Mouse (Mus musculus) liver, embryonic 15.5 days (tissue): ENCODE data around the gene Syne1. TPM values are rescaled to one million over a fixed set of nuclear protein-coding genes. Genes with fewer than 3 reads are reported as not detected.
"Not testable (repeated sequence)": the region's sequence is repeated elsewhere in the genome, so short reads cannot be mapped to it uniquely, and the experiment has no call there.

Experiments used
- ATAC-seq: fragments of 200-750 bp; cut with Nextera tagmentation; 2 replicates; pipeline ENCODE4 v1.8.0; 2017; ENCODE audit warnings: moderate number of reproducible peaks, mild to moderate bottlenecking, moderate library complexity; ENCODE audit not compliant: insufficient read depth
- H3K27ac ChIP-seq: fragments of 300-500 bp; sonication (generic); replicated peaks from 2 replicates; pipeline ENCODE4 v1.5.1; 2015; ENCODE audit warnings: mild to moderate bottlenecking, inconsistent platforms
- H3K27me3 ChIP-seq: fragments of 300-500 bp; sonication (generic); 2 replicates; pipeline ENCODE4 v1.6.1; 2015; ENCODE audit warnings: mild to moderate bottlenecking, inconsistent platforms
- H3K36me3 ChIP-seq: fragments of 300-500 bp; sonication (generic); replicated peaks from 2 replicates; pipeline ENCODE4 v1.6.1; 2015; ENCODE audit warnings: moderate library complexity, mild to moderate bottlenecking, inconsistent platforms
- H3K4me1 ChIP-seq: fragments of 300-500 bp; sonication (generic); replicated peaks from 2 replicates; pipeline ENCODE4 v1.6.1; 2015; ENCODE audit warnings: inconsistent platforms
- H3K4me2 ChIP-seq: fragments of 300-500 bp; sonication (generic); 2 replicates; pipeline ENCODE4 v1.6.1; 2015; ENCODE audit warnings: moderate library complexity, mild to moderate bottlenecking, inconsistent platforms
- H3K4me3 ChIP-seq: fragments of 300-500 bp; sonication (generic); replicated peaks from 2 replicates; pipeline ENCODE4 v1.5.1; 2015; ENCODE audit warnings: mild to moderate bottlenecking, inconsistent platforms
- H3K9ac ChIP-seq: fragments of 300-500 bp; sonication (generic); 2 replicates; pipeline ENCODE4 v1.6.1; 2015; ENCODE audit warnings: moderate library complexity, mild to moderate bottlenecking, inconsistent platforms
- H3K9me3 ChIP-seq: fragments of 300-500 bp; sonication (generic); replicated peaks from 2 replicates; pipeline ENCODE4 v1.6.1; 2016; ENCODE audit warnings: inconsistent platforms
- WGBS: fragments of 180-500 bp; shearing (Covaris S2); methylation state at CpG from one replicate; pipeline ENCODE4 v1.1.7; 2015; ENCODE audit warnings: mixed read lengths; ENCODE audit not compliant: insufficient replicate concordance; 5-methylcytosine and 5-hydroxymethylcytosine counted together
- polyA plus RNA-seq: library from polyadenylated mRNA; unstranded; fragments of >200 nt; fragmentation: Nextera tagmentation; extraction: Ambion mirVana; gene quantifications from 2 replicates; pipeline ENCODE4 v1.2.1, GENCODE M21; 2015

Syne1 gene
- polyA plus RNA-seq, 1 experiment from 2014 or later: 4.4 TPM

- Histone ChIP-seq H3K9me3 (no peaks in the 10 kb centered on the region), H3K4me2 (no peak overlapping the region), H3K9ac (no peak overlapping the region), H3K4me1 (no peaks in the 10 kb centered on the region), H3K36me3 (no peaks in the 10 kb centered on the region), H3K27ac (no peak overlapping the region), H3K27me3 (no peaks in the 10 kb centered on the region), H3K4me3 (no peak overlapping the region)
- WGBS: 61% methylated on average over 1 of the region's 1 CpGs
- ATAC-seq: no peak
Measured at GRCm38 (mm10) chr10:5520695-5521094, 30.6 kb downstream of the Syne1 start.

GRCm38 (mm10) chr10:5515330-5515729 lies 36.0 kb downstream of the Syne1 start:
- H3K9me3 ChIP-seq: no peaks in the 10 kb centered on the region
- ATAC-seq: no peak
- H3K27me3 ChIP-seq: no peaks in the 10 kb centered on the region
- WGBS: 9% methylated on average over 3 of the region's 3 CpGs
- H3K9ac ChIP-seq: no peak overlapping the region
- H3K27ac ChIP-seq: no peak overlapping the region
- H3K4me3 ChIP-seq: no peak overlapping the region
- H3K4me2 ChIP-seq: no peak overlapping the region
- no peaks in the 10 kb centered on the region for H3K4me1 ChIP-seq
- no peaks in the 10 kb centered on the region for H3K36me3 ChIP-seq

GRCm38 (mm10) chr10:5514134-5514533 lies 37.1 kb downstream of the Syne1 start:
- Histone ChIP-seq H3K36me3 (no peaks in the 10 kb centered on the region), H3K4me2 (no peak overlapping the region), H3K9ac (no peak overlapping the region), H3K4me1 (no peaks in the 10 kb centered on the region), H3K4me3 (no peak overlapping the region), H3K27ac (no peak overlapping the region), H3K27me3 (no peaks in the 10 kb centered on the region), H3K9me3 (no peaks in the 10 kb centered on the region)
- no peak for ATAC-seq
- 65% methylated on average over 8 of the region's 8 CpGs for WGBS

GRCm38 (mm10) chr10:5512285-5512684 lies 39.0 kb downstream of the Syne1 start:
- Histone ChIP-seq H3K9me3 (no peaks in the 10 kb centered on the region), H3K4me2 (no peak overlapping the region), H3K27me3 (no peaks in the 10 kb centered on the region), H3K4me3 (no peak overlapping the region), H3K36me3 (no peaks in the 10 kb centered on the region), H3K27ac (no peak overlapping the region), H3K9ac (no peak overlapping the region), H3K4me1 (no peaks in the 10 kb centered on the region)
- no peak for ATAC-seq

GRCm38 (mm10) chr10:5511403-5511802 lies 39.9 kb downstream of the Syne1 start:
- Histone ChIP-seq H3K4me1 (no peaks in the 10 kb centered on the region), H3K4me2 (no peak overlapping the region), H3K27ac (no peak overlapping the region), H3K9me3 (no peaks in the 10 kb centered on the region), H3K4me3 (no peak overlapping the region), H3K36me3 (no peaks in the 10 kb centered on the region), H3K27me3 (no peaks in the 10 kb centered on the region), H3K9ac (no peak overlapping the region)
- 34% methylated on average over 3 of the region's 3 CpGs for WGBS
- ATAC-seq: no peak

GRCm38 (mm10) chr10:5507478-5507877 lies 43.8 kb downstream of the Syne1 start:
- Histone ChIP-seq H3K27ac (no peak overlapping the region), H3K9me3 (no peaks in the 10 kb centered on the region), H3K27me3 (no peaks in the 10 kb centered on the region), H3K4me2 (no peak overlapping the region), H3K9ac (no peak overlapping the region), H3K36me3 (no peaks in the 10 kb centered on the region), H3K4me1 (no peaks in the 10 kb centered on the region), H3K4me3 (no peak overlapping the region)
- no peak for ATAC-seq
- 43% methylated on average over 2 of the region's 2 CpGs for WGBS

- WGBS: 41% methylated on average over 3 of the region's 3 CpGs
- H3K4me3 ChIP-seq: no peak overlapping the region
Measured at GRCm38 (mm10) chr10:5504761-5505160, 46.5 kb downstream of the Syne1 start.

GRCm38 (mm10) chr10:5503909-5504308 lies 47.4 kb downstream of the Syne1 start:
- Histone ChIP-seq H3K27me3 (no peaks in the 10 kb centered on the region), H3K4me1 (no peaks in the 10 kb centered on the region), H3K9ac (no peak overlapping the region), H3K4me2 (no peak overlapping the region), H3K36me3 (no peaks in the 10 kb centered on the region), H3K27ac (no peak overlapping the region), H3K9me3 (no peaks in the 10 kb centered on the region), H3K4me3 (no peak overlapping the region)
- ATAC-seq: no peak
- 49% methylated on average over 3 of the region's 3 CpGs for WGBS

More at GRCm38 (mm10) chr10:5504761-5505160, 46.5 kb downstream of the Syne1 start:
- H3K4me2 ChIP-seq: no peak overlapping the region
- no peak for ATAC-seq
- no peak overlapping the region for H3K27ac ChIP-seq
- H3K27me3 ChIP-seq: no peaks in the 10 kb centered on the region
- no peaks in the 10 kb centered on the region for H3K4me1 ChIP-seq
- no peak overlapping the region for H3K9ac ChIP-seq
- H3K9me3 ChIP-seq: no peaks in the 10 kb centered on the region
- no peaks in the 10 kb centered on the region for H3K36me3 ChIP-seq

- 47% methylated on average over 6 of the region's 6 CpGs for WGBS
- not testable (repeated sequence) for H3K9me3 ChIP-seq, H3K4me1 ChIP-seq, H3K4me2 ChIP-seq, H3K27me3 ChIP-seq, H3K27ac ChIP-seq, H3K4me3 ChIP-seq, H3K9ac ChIP-seq, ATAC-seq, H3K36me3 ChIP-seq
Measured at GRCm38 (mm10) chr10:5499684-5500369, 51.5 kb downstream of the Syne1 start.

- H3K27ac ChIP-seq: no peak overlapping the region
- H3K4me3 ChIP-seq: no peak overlapping the region
- H3K9ac ChIP-seq: no peak overlapping the region
- ATAC-seq: no peak
- H3K4me1 ChIP-seq: no peaks in the 10 kb centered on the region
- H3K36me3 ChIP-seq: no peaks in the 10 kb centered on the region
- no peak overlapping the region for H3K4me2 ChIP-seq
- H3K27me3 ChIP-seq: no peaks in the 10 kb centered on the region
- 54% methylated on average over 2 of the region's 2 CpGs for WGBS
- H3K9me3 ChIP-seq: no peaks in the 10 kb centered on the region
Measured at GRCm38 (mm10) chr10:5497859-5498258, 53.4 kb downstream of the Syne1 start.

GRCm38 (mm10) chr10:5491050-5491449 lies 60.2 kb downstream of the Syne1 start:
- Histone ChIP-seq H3K4me1 (no peaks in the 10 kb centered on the region), H3K9me3 (no peaks in the 10 kb centered on the region), H3K27ac (no peak overlapping the region), H3K36me3 (no peaks in the 10 kb centered on the region), H3K4me3 (no peak overlapping the region), H3K4me2 (no peak overlapping the region), H3K9ac (no peak overlapping the region), H3K27me3 (no peaks in the 10 kb centered on the region)
- ATAC-seq: no peak
- 65% methylated on average over 9 of the region's 9 CpGs for WGBS

GRCm38 (mm10) chr10:5490029-5490428 lies 61.3 kb downstream of the Syne1 start:
- no peaks in the 10 kb centered on the region for H3K9me3 ChIP-seq
- H3K27me3 ChIP-seq: no peaks in the 10 kb centered on the region
- no peak overlapping the region for H3K4me2 ChIP-seq
- 43% methylated on average over 6 of the region's 6 CpGs for WGBS
- no peak for ATAC-seq
- H3K36me3 ChIP-seq: no peaks in the 10 kb centered on the region
- H3K27ac ChIP-seq: no peak overlapping the region
- no peaks in the 10 kb centered on the region for H3K4me1 ChIP-seq
- H3K4me3 ChIP-seq: no peak overlapping the region
- no peak overlapping the region for H3K9ac ChIP-seq
